Mouse (Mus musculus) spleen, postnatal 0 days (tissue): ENCODE results near the gene Sval3. TPM values are rescaled to one million over a fixed set of nuclear protein-coding genes. Genes with fewer than 3 reads are reported as not detected.

Experiments used
- polyA plus RNA-seq: library from polyadenylated mRNA; unstranded; fragments of >200 nt; fragmentation: Nextera tagmentation; extraction: Ambion mirVana; gene quantifications from 2 replicates; pipeline ENCODE4 v1.2.1, GENCODE M21; 2015

Sval3 gene
- polyA plus RNA-seq: not detected in 2 replicates

DNA sequence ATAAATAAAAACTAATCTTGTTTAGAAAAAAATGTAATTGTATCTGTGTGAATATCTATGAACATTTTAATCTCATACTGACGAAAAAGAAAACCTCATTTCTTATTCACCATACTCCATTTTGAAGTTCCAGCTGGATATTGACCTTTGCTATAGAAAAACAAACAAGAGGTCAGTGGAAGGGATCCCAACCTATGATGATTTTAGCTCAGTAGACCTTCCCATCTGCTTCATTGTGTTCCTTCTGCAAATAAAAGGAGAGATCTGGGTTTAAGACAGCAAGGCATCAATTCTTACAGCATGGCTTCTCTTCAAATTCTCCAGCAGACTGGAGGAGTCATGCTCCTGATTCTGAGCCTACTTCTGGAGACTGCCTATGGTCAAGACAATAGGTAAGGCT, at the start of gene Sval3:
Gene Sval3 (plus strand): TSS at position 301 of the 400 bp plus-strand sequence.

DNA sequence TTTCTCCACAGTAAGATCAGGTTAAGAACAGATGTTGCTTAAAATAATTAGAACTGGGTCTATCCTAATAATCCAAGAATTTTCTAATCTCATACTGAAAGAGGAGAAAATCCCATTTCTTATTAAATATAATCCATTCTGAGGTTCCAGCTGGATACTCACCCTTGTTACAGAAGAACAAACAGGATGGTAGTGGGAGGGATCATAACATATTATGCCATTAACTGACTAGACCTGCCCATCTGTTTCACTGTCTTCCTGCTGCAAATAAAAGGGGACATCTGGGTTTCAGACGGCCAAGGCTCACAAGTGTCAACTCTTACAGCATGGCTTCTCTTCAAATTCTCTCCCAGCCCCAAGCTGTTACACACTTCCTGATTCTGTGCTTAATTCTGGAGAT, 16.6 kb upstream of the Sval3 start, which contains the start of gene Sval1:
Gene Sval1 (plus strand): TSS at position 301 of the 400 bp plus-strand sequence.

Other genes with a start within 250 kb of the Sval3 start
- gene Olfr459, start 193.0 kb upstream of the Sval3 start, polyA plus RNA-seq: not detected in 2 replicates
- not detected in 2 replicates for gene Pip, start 120.6 kb upstream of the Sval3 start, polyA plus RNA-seq
- not detected in 2 replicates for gene Sval2, start 115.2 kb upstream of the Sval3 start, polyA plus RNA-seq
- gene Sval1, start 16.5 kb upstream of the Sval3 start, polyA plus RNA-seq: not detected in 2 replicates
- not detected in 2 replicates for gene Sva, start 70.3 kb downstream of the Sval3 start, polyA plus RNA-seq
- not detected in 2 replicates for gene Tas2r139, start 172.8 kb downstream of the Sval3 start, polyA plus RNA-seq
- gene Tas2r144, start 247.2 kb downstream of the Sval3 start, polyA plus RNA-seq: not detected in 2 replicates